Mouse (Mus musculus) hindbrain, embryonic 16.5 days (tissue): ENCODE measurements around the gene Nsd2. TPM values are rescaled to one million over a fixed set of nuclear protein-coding genes. Genes with fewer than 3 reads are reported as not detected.

Experiments
- ATAC-seq: fragments of 200-750 bp; cut with Nextera tagmentation; 2 replicates; pipeline ENCODE4 v1.8.0; 2017; ENCODE audit warnings: moderate TSS enrichment, moderate library complexity
- H3K27ac ChIP-seq: fragments of 300-500 bp; sonication (generic); 2 replicates; pipeline ENCODE4 v1.5.1; 2014; ENCODE audit warnings: low read depth, mild to moderate bottlenecking, control low read depth, low read length, moderate library complexity
- H3K27me3 ChIP-seq: fragments of 300-500 bp; sonication (generic); replicated peaks from 2 replicates; pipeline ENCODE4 v1.6.1; 2014; ENCODE audit warnings: low read length; ENCODE audit not compliant: control insufficient read depth, insufficient read depth
- H3K36me3 ChIP-seq: fragments of 300-500 bp; sonication (generic); 2 replicates; pipeline ENCODE4 v1.6.1; 2014; ENCODE audit warnings: mild to moderate bottlenecking, low read length, moderate library complexity, mixed read lengths; ENCODE audit not compliant: control insufficient read depth, insufficient read depth
- H3K4me1 ChIP-seq: fragments of 300-500 bp; sonication (generic); 2 replicates; pipeline ENCODE4 v1.6.1; 2014; ENCODE audit warnings: low read depth, low read length; ENCODE audit not compliant: control insufficient read depth, insufficient read depth
- H3K4me2 ChIP-seq: fragments of 300-500 bp; sonication (generic); 2 replicates; pipeline ENCODE4 v1.6.1; 2014; ENCODE audit warnings: mild to moderate bottlenecking, low read length, control low read depth, moderate library complexity
- H3K4me3 ChIP-seq: fragments of 300-500 bp; sonication (generic); 2 replicates; pipeline ENCODE4 v1.5.1; 2014; ENCODE audit warnings: mild to moderate bottlenecking, low read length, control low read depth, moderate library complexity
- H3K9ac ChIP-seq: fragments of 300-500 bp; sonication (generic); 2 replicates; pipeline ENCODE4 v1.6.1; 2014; ENCODE audit warnings: low read depth, mild to moderate bottlenecking, control low read depth, low read length, moderate library complexity
- H3K9me3 ChIP-seq: fragments of 300-500 bp; sonication (generic); 2 replicates; pipeline ENCODE4 v1.6.1; 2014; ENCODE audit warnings: mild to moderate bottlenecking, low read length, moderate library complexity; ENCODE audit not compliant: control insufficient read depth
- WGBS: fragments of 180-500 bp; shearing (Covaris S2); extraction: QIAGEN DNeasy Blood & Tissue Kit; methylation state at CpG from one replicate; pipeline ENCODE4 v1.1.7; 2014; 5-methylcytosine and 5-hydroxymethylcytosine counted together
- polyA plus RNA-seq: library from polyadenylated mRNA; unstranded; fragments of >200 nt; fragmentation: Nextera tagmentation; extraction: Ambion mirVana; gene quantifications from 2 replicates; pipeline ENCODE4 v1.2.1, GENCODE M21; 2015

Nsd2 gene
- polyA plus RNA-seq, 1 experiment from 2014 or later = 52.9 TPM

- no peaks in the 10 kb centered on the region for H3K4me1 ChIP-seq
- H3K27ac ChIP-seq = no peak overlapping the region
- H3K4me2 ChIP-seq = no peak overlapping the region
- no peaks in the 10 kb centered on the region for H3K27me3 ChIP-seq
- no peaks in the 10 kb centered on the region for H3K9me3 ChIP-seq
- no peak overlapping the region for H3K9ac ChIP-seq
- peaks cover 64% of the 10 kb centered on the region for H3K36me3 ChIP-seq
- no peak overlapping the region for H3K4me3 ChIP-seq
- WGBS = 91% methylated on average over 6 of the region's 6 CpGs
- ATAC-seq = no peak
Observed at GRCm38 (mm10) chr5:33893406-33893805, 72.9 kb downstream of the Nsd2 start.

- WGBS = 88% methylated on average over 9 of the region's 9 CpGs
- no peak for ATAC-seq
Observed at GRCm38 (mm10) chr5:33895116-33895515, 74.6 kb downstream of the Nsd2 start.

GRCm38 (mm10) chr5:33897158-33897557 is 76.6 kb downstream of the Nsd2 start:
- Histone ChIP-seq H3K4me2 (no peak overlapping the region), H3K9me3 (no peaks in the 10 kb centered on the region)
- 89% methylated on average over 2 of the region's 2 CpGs for WGBS

More at GRCm38 (mm10) chr5:33895116-33895515, 74.6 kb downstream of the Nsd2 start:
- H3K9me3 ChIP-seq = no peaks in the 10 kb centered on the region
- no peaks in the 10 kb centered on the region for H3K27me3 ChIP-seq
- H3K4me1 ChIP-seq = no peaks in the 10 kb centered on the region
- H3K4me2 ChIP-seq = no peak overlapping the region
- H3K27ac ChIP-seq = no peak overlapping the region
- no peak overlapping the region for H3K9ac ChIP-seq
- H3K4me3 ChIP-seq = no peak overlapping the region
- H3K36me3 ChIP-seq = peaks cover 69% of the 10 kb centered on the region

GRCm38 (mm10) chr5:33898671-33899070 is 78.1 kb downstream of the Nsd2 start:
- no peaks in the 10 kb centered on the region for H3K27me3 ChIP-seq
- no peaks in the 10 kb centered on the region for H3K4me1 ChIP-seq
- no peak overlapping the region for H3K4me3 ChIP-seq
- ATAC-seq = 0 out of 2 replicates have a peak, but pooled peaks have one; percentile 22
- no peak overlapping the region for H3K9ac ChIP-seq
- WGBS = 89% methylated on average over 9 of the region's 9 CpGs
- H3K36me3 ChIP-seq = peaks cover 61% of the 10 kb centered on the region
- H3K9me3 ChIP-seq = no peaks in the 10 kb centered on the region
- H3K27ac ChIP-seq = no peak overlapping the region
- no peak overlapping the region for H3K4me2 ChIP-seq

More at GRCm38 (mm10) chr5:33897158-33897557, 76.6 kb downstream of the Nsd2 start:
- peaks cover 71% of the 10 kb centered on the region for H3K36me3 ChIP-seq
- ATAC-seq = no peak
- no peaks in the 10 kb centered on the region for H3K4me1 ChIP-seq
- H3K27me3 ChIP-seq = no peaks in the 10 kb centered on the region
- no peak overlapping the region for H3K4me3 ChIP-seq
- no peak overlapping the region for H3K9ac ChIP-seq
- H3K27ac ChIP-seq = no peak overlapping the region

GRCm38 (mm10) chr5:33899245-33899644 is 78.7 kb downstream of the Nsd2 start:
- Histone ChIP-seq H3K4me3 (no peak overlapping the region), H3K4me1 (no peaks in the 10 kb centered on the region), H3K36me3 (peaks cover 55% of the 10 kb centered on the region), H3K27ac (no peak overlapping the region), H3K27me3 (no peaks in the 10 kb centered on the region), H3K9me3 (no peaks in the 10 kb centered on the region), H3K4me2 (no peak overlapping the region), H3K9ac (no peak overlapping the region)
- WGBS = 89% methylated on average over 3 of the region's 3 CpGs
- no peak; the same call in 1 of the 2 replicates for ATAC-seq

- peaks cover 50% of the 10 kb centered on the region for H3K36me3 ChIP-seq
- H3K4me2 ChIP-seq = no peak overlapping the region
- no peaks in the 10 kb centered on the region for H3K9me3 ChIP-seq
- no peak overlapping the region for H3K4me3 ChIP-seq
- H3K27me3 ChIP-seq = no peaks in the 10 kb centered on the region
- H3K9ac ChIP-seq = no peak overlapping the region
- H3K4me1 ChIP-seq = no peaks in the 10 kb centered on the region
- H3K27ac ChIP-seq = no peak overlapping the region
- 85% methylated on average over 3 of the region's 3 CpGs for WGBS
- ATAC-seq = no peak
Observed at GRCm38 (mm10) chr5:33900101-33900500, 79.6 kb downstream of the Nsd2 start.

- Histone ChIP-seq H3K27me3 (no peaks in the 10 kb centered on the region), H3K4me2 (no peak overlapping the region), H3K9ac (no peak overlapping the region), H3K4me3 (no peak overlapping the region), H3K4me1 (no peaks in the 10 kb centered on the region), H3K9me3 (no peaks in the 10 kb centered on the region), H3K36me3 (peaks cover 43% of the 10 kb centered on the region), H3K27ac (no peak overlapping the region)
- WGBS = 95% methylated on average over 9 of the region's 9 CpGs
- ATAC-seq = no peak
Observed at GRCm38 (mm10) chr5:33900701-33901263, 80.3 kb downstream of the Nsd2 start.

- Histone ChIP-seq H3K9ac (no peak overlapping the region), H3K4me1 (no peaks in the 10 kb centered on the region), H3K4me2 (no peak overlapping the region), H3K9me3 (no peaks in the 10 kb centered on the region), H3K27me3 (no peaks in the 10 kb centered on the region), H3K27ac (no peak overlapping the region), H3K36me3 (peaks cover 40% of the 10 kb centered on the region), H3K4me3 (no peak overlapping the region)
- 88% methylated on average over 3 of the region's 3 CpGs for WGBS
- no peak for ATAC-seq
Observed at GRCm38 (mm10) chr5:33901278-33901677, 80.8 kb downstream of the Nsd2 start.

- Histone ChIP-seq H3K4me2 (no peak overlapping the region), H3K27ac (no peak overlapping the region), H3K9ac (no peak overlapping the region), H3K36me3 (peaks cover 37% of the 10 kb centered on the region), H3K4me3 (no peak overlapping the region), H3K27me3 (no peaks in the 10 kb centered on the region), H3K9me3 (no peaks in the 10 kb centered on the region), H3K4me1 (no peaks in the 10 kb centered on the region)
- ATAC-seq = no peak
- 91% methylated on average over 2 of the region's 2 CpGs for WGBS
Observed at GRCm38 (mm10) chr5:33902696-33903095, 82.2 kb downstream of the Nsd2 start.
